Mouse (Mus musculus): ENCODE results near the gene Cnr2.

- no peak for TF ChIP-seq CTCF (IDR thresholded peaks at IDR 0.05; ENCODE audit: control insufficient read depth, insufficient read depth, insufficient read length)
- no peak for TF ChIP-seq FOSL1 (IDR thresholded peaks at IDR 0.05; ENCODE audit: insufficient read depth, low read length, poor library complexity, severe bottlenecking)
- no peak for TF ChIP-seq MAX (IDR thresholded peaks at IDR 0.05)
- TF ChIP-seq MYOD1 (IDR thresholded peaks at IDR 0.05; ENCODE audit: control insufficient read depth, insufficient read length, low read depth), result no peak
- TF ChIP-seq USF1 (IDR thresholded peaks at IDR 0.05; ENCODE audit: low read depth), result no peak
- no peak for TF ChIP-seq CEBPB (IDR thresholded peaks at IDR 0.05; ENCODE audit: low read depth)
- TF ChIP-seq MYOG (IDR thresholded peaks at IDR 0.05; ENCODE audit: control insufficient read depth, extremely low read depth, insufficient read length), result no peak
Measured at GRCm38 (mm10) chr4:135934708-135935500, 39.7 kb downstream of the Cnr2 start.

All from C2C12 (cell line).